Mouse (Mus musculus) limb, embryonic 15.5 days (tissue): ENCODE measurements around the gene Zfyve26. TPM values are rescaled to one million over a fixed set of nuclear protein-coding genes. Genes with fewer than 3 reads are reported as not detected.
"Not testable (repeated sequence)": the region's sequence is repeated elsewhere in the genome, so short reads cannot be mapped to it uniquely, and the experiment has no call there.

ENCODE experiments used
- ATAC-seq: fragments of 200-750 bp; cut with Nextera tagmentation; 2 replicates; pipeline ENCODE4 v1.8.0; 2017; ENCODE audit warnings: low read depth, moderate TSS enrichment; ENCODE audit not compliant: insufficient number of reproducible peaks, low FRiP score, low TSS enrichment
- H3K27ac ChIP-seq: fragments of 300-500 bp; sonication (generic); 2 replicates; pipeline ENCODE4 v1.5.1; 2015; ENCODE audit warnings: moderate library complexity, mild to moderate bottlenecking, inconsistent platforms
- H3K27me3 ChIP-seq: fragments of 300-500 bp; sonication (generic); 2 replicates; pipeline ENCODE4 v1.6.1; 2015; ENCODE audit warnings: inconsistent platforms
- H3K36me3 ChIP-seq: fragments of 300-500 bp; sonication (generic); 2 replicates; pipeline ENCODE4 v1.6.1; 2015; ENCODE audit warnings: inconsistent platforms
- H3K4me1 ChIP-seq: fragments of 300-500 bp; sonication (generic); 2 replicates; pipeline ENCODE4 v1.6.1; 2015; ENCODE audit warnings: inconsistent platforms
- H3K4me2 ChIP-seq: fragments of 300-500 bp; sonication (generic); 2 replicates; pipeline ENCODE4 v1.6.1; 2015; ENCODE audit warnings: mild to moderate bottlenecking, inconsistent platforms
- H3K4me3 ChIP-seq: fragments of 300-500 bp; sonication (generic); 2 replicates; pipeline ENCODE4 v1.5.1; 2015; ENCODE audit warnings: mild to moderate bottlenecking, inconsistent platforms
- H3K9ac ChIP-seq: fragments of 300-500 bp; sonication (generic); 2 replicates; pipeline ENCODE4 v1.6.1; 2015; ENCODE audit warnings: inconsistent platforms
- H3K9me3 ChIP-seq: fragments of 300-500 bp; sonication (generic); 2 replicates; pipeline ENCODE4 v1.6.1; 2016; ENCODE audit warnings: inconsistent platforms
- WGBS: fragments of 180-500 bp; shearing (Covaris S2); methylation state at CpG from one replicate; pipeline ENCODE4 v1.1.7; 2015; 5-methylcytosine and 5-hydroxymethylcytosine counted together
- polyA plus RNA-seq: library from polyadenylated mRNA; unstranded; fragments of >200 nt; fragmentation: Nextera tagmentation; extraction: Ambion mirVana; gene quantifications from 2 replicates; pipeline ENCODE4 v1.2.1, GENCODE M21; 2015

The Zfyve26 gene
- polyA plus RNA-seq, result 11.9 and 12.0 TPM in 2 replicates

DNA sequence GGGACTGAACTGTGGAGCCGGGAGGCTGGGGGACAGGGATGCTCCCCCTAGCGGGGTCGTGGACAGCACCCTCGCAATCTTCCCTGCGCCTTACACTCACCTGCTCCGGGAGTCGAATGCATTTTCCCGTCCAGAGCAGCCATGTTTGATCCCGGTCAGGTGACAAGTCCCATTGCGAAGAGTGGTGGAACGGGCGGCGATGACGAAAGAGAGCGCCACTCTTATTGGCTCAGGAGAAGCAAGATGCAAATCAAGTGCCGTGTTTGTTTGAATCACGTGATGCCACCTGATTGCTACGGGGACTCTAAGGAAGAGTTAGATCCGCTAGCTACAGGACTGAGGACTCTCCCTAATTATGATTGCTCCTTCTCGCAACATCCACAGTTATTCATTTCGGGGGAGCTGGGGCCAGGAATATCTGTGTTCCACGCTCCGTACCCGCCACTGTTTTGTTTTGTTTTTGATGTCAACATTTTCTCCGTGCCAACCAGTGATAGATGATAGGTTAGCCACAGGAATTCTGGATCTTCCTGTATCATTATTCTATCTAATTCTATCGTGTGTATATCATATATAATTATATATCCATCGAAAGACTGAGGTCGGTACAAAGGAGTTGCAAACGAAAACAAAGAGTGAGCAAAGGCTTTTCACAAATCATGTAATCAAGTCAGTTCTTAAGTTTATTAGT, at the start of gene Zfyve26:
Gene Zfyve26 (minus strand): TSS at position 179 of the 691 bp plus-strand sequence.
- peak within 1 kb of the TSS; percentile 56 for H3K9ac ChIP-seq
- no peaks in the 10 kb centered on the region for H3K27me3 ChIP-seq
- peak within 1 kb of the TSS; percentile 84 for H3K27ac ChIP-seq
- peak within 1 kb of the TSS; percentile 73 for H3K4me2 ChIP-seq
- under 1% methylated on average over 29 of the region's 29 CpGs for WGBS
- no peaks in the 10 kb centered on the region for H3K9me3 ChIP-seq
- peaks cover 14% of the 10 kb centered on the region for H3K4me1 ChIP-seq
- peak within 1 kb of the TSS; percentile 71 for H3K4me3 ChIP-seq
- H3K36me3 ChIP-seq, result peaks cover 13% of the 10 kb centered on the region; the same call in 1 of the 2 replicates
- peak; percentile 95 for ATAC-seq

DNA sequence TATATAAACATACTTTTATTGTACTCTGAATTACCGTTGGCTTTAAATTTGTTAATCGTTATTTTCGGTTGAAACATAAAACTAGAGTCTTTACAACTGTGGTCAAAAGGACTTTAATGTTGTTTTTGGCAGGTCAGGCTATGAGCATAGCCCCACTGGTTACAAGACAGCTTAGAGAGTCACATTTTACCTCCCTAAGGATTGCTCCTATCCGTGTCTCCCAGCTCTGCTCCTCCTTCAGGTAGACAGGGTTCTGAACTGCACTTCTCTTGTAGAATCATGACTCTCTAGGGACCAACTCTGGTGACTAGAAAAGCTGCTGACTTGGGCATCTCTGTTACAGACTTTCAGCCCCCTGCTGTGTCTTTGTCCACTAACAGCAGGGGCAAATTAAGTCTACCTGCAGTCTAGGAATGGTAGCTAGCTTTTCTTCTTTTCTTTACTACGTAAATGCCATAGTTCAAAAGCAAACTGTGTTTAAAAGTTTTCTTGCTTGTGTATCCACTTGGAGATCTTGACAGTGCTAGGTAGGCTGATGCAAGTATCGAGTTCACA, 45.3 kb upstream of the Zfyve26 start:
- 43% methylated on average over 6 of the region's 6 CpGs for WGBS
- H3K27ac ChIP-seq, result peak overlapping the region; percentile 50; the same call in 1 of the 2 replicates
- H3K4me2 ChIP-seq, result no peak overlapping the region

DNA sequence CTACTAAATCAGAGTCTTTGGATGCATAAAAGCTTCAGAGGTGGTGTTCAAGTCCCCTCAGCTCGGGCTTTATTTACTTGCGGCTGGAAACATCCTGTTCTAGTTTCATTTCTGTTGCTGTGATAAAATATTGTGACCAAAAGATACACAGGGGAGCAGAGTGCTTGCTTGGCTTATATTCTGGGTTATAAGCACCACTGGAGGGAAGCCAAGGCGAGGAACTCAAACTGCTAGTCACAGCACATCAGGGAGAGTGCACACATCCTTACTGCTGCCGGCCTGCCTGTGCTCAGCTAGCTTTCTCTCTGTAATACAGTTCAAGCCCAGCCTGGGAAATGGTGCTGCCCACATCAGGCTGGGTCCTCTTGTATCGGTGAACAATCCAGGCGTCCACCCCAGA, 44.4 kb upstream of the Zfyve26 start:
- Histone ChIP-seq H3K27me3 (no peaks in the 10 kb centered on the region), H3K4me1 (peaks cover 7% of the 10 kb centered on the region; the same call in 1 of the 2 replicates), H3K9ac (no peak overlapping the region), H3K36me3 (no peaks in the 10 kb centered on the region), H3K27ac (peak overlapping the region; percentile 19), H3K4me2 (no peak overlapping the region), H3K4me3 (no peak overlapping the region), H3K9me3 (no peaks in the 10 kb centered on the region)
- 70% methylated on average over 6 of the region's 6 CpGs for WGBS
- ATAC-seq, result no peak

More for the DNA sequence above, 45.3 kb upstream of the Zfyve26 start:
- H3K4me3 ChIP-seq, result no peak overlapping the region
- no peaks in the 10 kb centered on the region for H3K36me3 ChIP-seq
- no peaks in the 10 kb centered on the region for H3K27me3 ChIP-seq
- no peaks in the 10 kb centered on the region for H3K9me3 ChIP-seq
- H3K4me1 ChIP-seq, result peaks cover 13% of the 10 kb centered on the region; the same call in 1 of the 2 replicates
- H3K9ac ChIP-seq, result no peak overlapping the region
- no peak for ATAC-seq

DNA sequence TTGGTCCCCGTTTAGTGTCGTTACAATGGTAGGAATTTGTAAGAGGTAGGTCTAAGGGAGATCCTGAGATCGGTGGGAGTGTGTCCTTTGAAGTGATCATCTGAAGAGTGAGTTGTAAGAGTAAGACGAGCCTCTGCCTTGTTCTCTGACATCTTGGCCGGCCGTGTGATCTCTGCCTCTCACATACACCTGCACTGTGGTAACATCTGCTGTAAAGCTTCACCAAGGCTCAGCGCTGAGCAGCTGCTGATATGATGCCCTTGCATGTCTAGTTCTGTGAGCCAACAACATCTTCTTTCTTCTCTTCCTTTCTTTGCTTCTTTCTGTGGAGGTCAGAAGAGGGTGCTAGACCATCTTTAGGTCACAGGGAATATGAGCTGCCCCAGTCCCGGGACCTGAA, 42.7 kb upstream of the Zfyve26 start:
- Histone ChIP-seq H3K4me3 (no peak overlapping the region), H3K36me3 (peaks cover 5% of the 10 kb centered on the region; the same call in 1 of the 2 replicates), H3K9ac (no peak overlapping the region), H3K4me2 (no peak overlapping the region), H3K9me3 (no peaks in the 10 kb centered on the region), H3K27ac (no peak overlapping the region), H3K4me1 (peaks cover 7% of the 10 kb centered on the region; the same call in 1 of the 2 replicates), H3K27me3 (no peaks in the 10 kb centered on the region)
- 80% methylated on average over 8 of the region's 8 CpGs for WGBS
- ATAC-seq, result no peak

DNA sequence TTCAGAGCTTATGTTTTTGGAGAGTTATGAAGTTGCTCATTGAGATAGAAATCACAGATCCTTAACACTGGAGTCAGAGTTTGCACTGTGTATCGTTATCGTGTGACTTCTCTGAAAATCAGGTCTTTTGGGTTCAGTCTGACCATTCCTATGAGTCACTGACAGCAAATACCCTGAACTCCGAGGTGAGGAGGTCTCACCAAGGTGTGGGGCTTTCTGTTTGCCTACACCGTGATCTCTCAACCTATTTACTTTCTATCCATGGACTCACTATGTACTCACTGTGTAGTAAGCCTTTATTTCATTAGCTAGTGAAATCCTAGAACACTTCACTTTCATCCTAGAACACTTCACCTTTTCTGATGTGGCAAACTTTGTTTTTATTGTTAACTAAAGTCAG, 35.6 kb upstream of the Zfyve26 start:
- no peak overlapping the region for H3K9ac ChIP-seq
- 82% methylated on average over 4 of the region's 4 CpGs for WGBS
- H3K9me3 ChIP-seq, result no peaks in the 10 kb centered on the region
- no peak overlapping the region for H3K4me3 ChIP-seq
- H3K36me3 ChIP-seq, result peaks cover 5% of the 10 kb centered on the region; the same call in 1 of the 2 replicates
- H3K27ac ChIP-seq, result no peak overlapping the region
- H3K27me3 ChIP-seq, result no peaks in the 10 kb centered on the region
- H3K4me1 ChIP-seq, result no peaks in the 10 kb centered on the region
- no peak overlapping the region for H3K4me2 ChIP-seq
- ATAC-seq, result no peak

DNA sequence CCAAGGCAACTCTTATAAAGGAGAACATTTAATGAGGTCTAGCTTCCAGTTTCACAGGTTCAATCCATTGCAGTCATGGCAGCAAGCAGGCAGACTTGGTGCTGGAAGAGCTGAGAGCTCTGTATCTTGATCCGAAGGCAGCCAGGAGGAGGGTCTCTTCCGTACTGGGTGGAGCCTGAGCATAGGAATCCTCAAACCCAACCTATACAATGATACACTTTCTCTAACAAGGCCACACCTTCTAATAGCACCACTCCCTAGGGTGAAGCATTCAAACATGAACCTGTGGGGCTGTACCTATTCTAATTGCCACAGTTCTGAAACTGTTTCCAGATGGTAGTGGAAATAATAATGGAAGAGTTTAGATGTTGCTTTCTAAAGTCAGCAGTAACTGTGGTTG, 34.5 kb upstream of the Zfyve26 start:
- Histone ChIP-seq H3K27ac (no peak overlapping the region), H3K27me3 (no peaks in the 10 kb centered on the region), H3K4me1 (no peaks in the 10 kb centered on the region), H3K4me3 (no peak overlapping the region), H3K9me3 (no peaks in the 10 kb centered on the region), H3K9ac (no peak overlapping the region), H3K4me2 (no peak overlapping the region), H3K36me3 (peaks cover 5% of the 10 kb centered on the region; the same call in 1 of the 2 replicates)
- WGBS, result 70% methylated on average over 2 of the region's 2 CpGs
- ATAC-seq, result no peak

DNA sequence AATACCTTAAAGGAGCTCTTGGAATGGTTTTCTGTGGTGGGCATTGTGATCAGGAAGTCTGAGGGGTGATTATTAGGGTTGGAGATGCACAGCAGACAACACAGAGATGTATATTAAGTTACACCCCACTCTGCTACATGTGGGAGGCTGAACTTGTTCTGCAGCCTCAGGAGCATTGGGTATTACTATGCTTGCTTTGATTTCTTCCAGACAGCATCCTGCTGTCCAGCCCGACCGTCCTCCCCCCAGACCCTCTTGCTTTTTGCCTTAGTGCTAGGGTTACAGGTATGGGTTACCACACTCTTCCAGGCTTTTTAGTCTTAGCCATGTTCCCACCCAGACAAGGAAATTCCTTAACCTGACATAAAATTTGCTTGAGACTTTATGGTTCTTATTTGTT, 31.8 kb upstream of the Zfyve26 start:
- no peaks in the 10 kb centered on the region for H3K9me3 ChIP-seq
- WGBS, result 60% methylated on average over 2 of the region's 2 CpGs
- no peaks in the 10 kb centered on the region for H3K4me1 ChIP-seq
- no peak overlapping the region for H3K4me2 ChIP-seq
- H3K9ac ChIP-seq, result no peak overlapping the region
- H3K27ac ChIP-seq, result no peak overlapping the region
- H3K4me3 ChIP-seq, result no peak overlapping the region
- ATAC-seq, result no peak
- H3K27me3 ChIP-seq, result no peaks in the 10 kb centered on the region
- no peaks in the 10 kb centered on the region for H3K36me3 ChIP-seq

DNA sequence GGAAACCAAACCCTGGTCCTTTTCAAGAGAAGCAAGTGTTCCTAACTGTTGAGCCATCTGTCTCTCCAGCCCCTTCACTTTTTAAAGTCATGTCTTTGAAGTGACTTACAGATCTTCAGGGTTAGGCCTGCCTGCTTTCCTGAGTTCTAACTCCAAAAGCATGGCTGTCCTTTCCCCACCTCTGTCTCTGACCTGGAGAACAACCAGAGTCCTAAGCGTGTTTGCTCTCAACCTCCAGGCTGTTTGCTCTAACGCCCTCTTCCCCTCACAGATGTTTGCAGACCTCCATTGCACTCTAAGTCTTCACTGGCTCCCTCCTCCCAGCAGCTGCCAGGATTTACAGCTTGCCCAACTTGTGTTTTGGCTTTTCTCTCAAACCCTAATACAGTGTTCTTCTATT, 30.6 kb upstream of the Zfyve26 start:
- ATAC-seq, result no peak
- no peaks in the 10 kb centered on the region for H3K27me3 ChIP-seq
- WGBS, result 57% methylated on average over 2 of the region's 2 CpGs

DNA sequence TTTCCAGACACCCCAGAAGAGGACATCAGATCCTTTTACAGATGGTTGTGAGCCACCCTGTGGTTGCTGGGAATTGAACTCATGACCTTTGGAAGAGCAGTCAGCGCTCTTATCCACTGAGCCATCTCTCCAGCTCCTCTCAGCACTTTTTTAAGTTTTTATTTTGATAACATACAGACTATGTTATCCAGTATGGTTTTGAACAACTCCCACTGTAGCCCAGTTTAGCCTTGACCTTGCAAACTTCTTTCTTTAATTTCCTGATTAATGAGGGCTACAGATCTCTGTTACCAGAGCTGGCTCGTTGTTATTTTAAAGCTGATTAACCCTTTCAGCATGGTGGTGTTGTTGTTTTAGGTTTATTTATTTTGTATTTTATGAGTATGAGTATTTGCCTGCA, 30.1 kb upstream of the Zfyve26 start:
- WGBS, result 50% methylated on average over 2 of the region's 2 CpGs
- Histone ChIP-seq H3K4me1 (no peaks in the 10 kb centered on the region), H3K36me3 (no peaks in the 10 kb centered on the region), H3K9me3 (no peaks in the 10 kb centered on the region), H3K9ac (no peak overlapping the region), H3K4me2 (no peak overlapping the region), H3K4me3 (no peak overlapping the region), H3K27ac (no peak overlapping the region), H3K27me3 (no peaks in the 10 kb centered on the region)
- no peak for ATAC-seq

More for the DNA sequence above, 30.6 kb upstream of the Zfyve26 start:
- H3K4me1 ChIP-seq, result no peaks in the 10 kb centered on the region
- no peak overlapping the region for H3K27ac ChIP-seq
- no peak overlapping the region for H3K9ac ChIP-seq
- H3K4me2 ChIP-seq, result no peak overlapping the region
- no peaks in the 10 kb centered on the region for H3K9me3 ChIP-seq
- H3K36me3 ChIP-seq, result no peaks in the 10 kb centered on the region
- no peak overlapping the region for H3K4me3 ChIP-seq

DNA sequence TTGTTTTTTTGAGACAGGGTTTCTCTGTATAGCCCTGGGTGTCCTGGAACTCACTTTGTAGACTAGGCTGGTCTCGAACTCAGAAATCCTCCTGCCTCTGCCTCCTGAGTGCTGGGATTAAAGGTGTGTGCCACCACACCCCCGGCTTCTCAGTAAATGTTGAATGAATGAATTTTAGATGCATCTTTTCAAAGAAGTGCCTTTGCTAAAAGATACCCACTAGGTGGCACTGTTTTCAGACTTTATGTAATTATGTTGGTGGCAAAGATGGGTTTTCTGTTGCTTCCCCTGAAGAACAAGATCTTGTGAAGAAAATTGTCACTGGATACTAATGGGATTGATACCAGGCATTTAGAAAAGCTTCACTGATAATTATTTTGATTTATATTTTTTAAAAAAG, 26.4 kb upstream of the Zfyve26 start:
- H3K9ac ChIP-seq, H3K36me3 ChIP-seq, H3K9me3 ChIP-seq, H3K4me1 ChIP-seq, H3K4me3 ChIP-seq, ATAC-seq, H3K4me2 ChIP-seq, H3K27ac ChIP-seq, H3K27me3 ChIP-seq: not testable (repeated sequence)
- WGBS, result 78% methylated on average over 2 of the region's 2 CpGs

DNA sequence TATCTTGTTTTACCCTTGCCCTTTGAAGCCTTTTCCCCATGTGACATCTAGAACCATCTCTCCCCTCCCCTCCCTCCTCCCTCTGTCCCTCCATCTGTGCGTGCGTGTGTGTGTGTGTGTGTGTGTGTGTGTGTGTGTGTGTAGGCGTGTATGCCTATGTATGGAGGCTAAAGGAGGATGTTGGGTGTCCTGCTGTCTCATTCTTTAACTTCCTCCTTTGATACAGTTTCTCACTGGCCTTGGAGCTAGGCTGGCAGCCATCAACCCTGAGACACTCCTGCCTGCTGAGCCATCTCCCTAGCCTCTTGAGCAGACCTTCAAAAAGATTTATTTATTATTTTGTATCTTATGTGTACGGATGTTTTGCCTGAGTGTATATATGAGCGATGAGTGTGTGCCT, 24.8 kb upstream of the Zfyve26 start:
- WGBS, result 84% methylated on average over 5 of the region's 5 CpGs
- ATAC-seq, result no peak
- Histone ChIP-seq H3K4me2 (no peak overlapping the region), H3K36me3 (no peaks in the 10 kb centered on the region), H3K9ac (no peak overlapping the region), H3K4me1 (no peaks in the 10 kb centered on the region), H3K9me3 (no peaks in the 10 kb centered on the region), H3K27me3 (no peaks in the 10 kb centered on the region), H3K27ac (no peak overlapping the region), H3K4me3 (no peak overlapping the region)

DNA sequence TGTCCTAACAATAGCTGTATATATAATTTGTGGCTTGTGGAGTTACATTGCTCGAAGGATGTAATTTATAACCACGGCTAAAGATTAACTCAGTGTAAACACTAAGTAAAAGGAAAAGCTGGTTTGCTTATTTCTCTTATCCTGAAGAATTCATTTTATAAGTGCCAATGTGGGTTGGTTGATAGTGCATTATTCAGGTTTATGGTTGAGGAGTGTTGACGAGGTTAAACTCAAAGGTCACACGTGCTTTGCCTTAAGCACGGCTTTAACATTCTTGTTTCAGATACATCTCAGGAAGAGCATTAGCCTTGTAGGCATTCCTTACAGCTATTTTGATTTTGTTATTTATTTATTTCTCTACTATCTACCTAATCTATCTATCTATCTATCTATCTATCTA, 21.2 kb upstream of the Zfyve26 start:
- Histone ChIP-seq H3K27me3 (no peaks in the 10 kb centered on the region), H3K4me2 (no peak overlapping the region), H3K9ac (no peak overlapping the region), H3K27ac (no peak overlapping the region), H3K9me3 (no peaks in the 10 kb centered on the region), H3K4me3 (no peak overlapping the region), H3K4me1 (no peaks in the 10 kb centered on the region), H3K36me3 (no peaks in the 10 kb centered on the region)
- WGBS, result 79% methylated on average over 5 of the region's 5 CpGs
- no peak for ATAC-seq
